Mouse (Mus musculus) embryonic facial prominence, embryonic 11.5 days (tissue): Measurements from ENCODE around the gene Zmiz1. TPM values are rescaled to one million over a fixed set of nuclear protein-coding genes. Genes with fewer than 3 reads are reported as not detected.
A peak's percentile ranks its signal among the peaks of the same experiment; 100 is the strongest.

ENCODE experiments used
- ATAC-seq: fragments of 200-750 bp; cut with Nextera tagmentation; replicated peaks from 2 replicates; pipeline ENCODE4 v1.8.0; 2017; ENCODE audit warnings: low read depth; ENCODE audit not compliant: insufficient number of reproducible peaks, low FRiP score, low TSS enrichment
- DNase-seq: peaks from one replicate; pipeline ENCODE4 v3.0.0-alpha.2; 2015; ENCODE audit warnings: low spot score
- H3K27ac ChIP-seq: fragments of 300-500 bp; sonication (generic); replicated peaks from 2 replicates; pipeline ENCODE4 v1.5.1; 2014; ENCODE audit warnings: mild to moderate bottlenecking, low read depth, low read length, control low read depth
- H3K27me3 ChIP-seq: fragments of 300-500 bp; sonication (generic); 2 replicates; pipeline ENCODE4 v1.6.1; 2014; ENCODE audit warnings: mild to moderate bottlenecking, low read length, moderate library complexity, mixed read lengths; ENCODE audit not compliant: control insufficient read depth, insufficient read depth
- H3K36me3 ChIP-seq: fragments of 300-500 bp; sonication (generic); replicated peaks from 2 replicates; pipeline ENCODE4 v1.6.1; 2014; ENCODE audit warnings: low read depth, mild to moderate bottlenecking, low read length, moderate library complexity, mixed read lengths; ENCODE audit not compliant: control insufficient read depth, insufficient read depth
- H3K4me1 ChIP-seq: fragments of 300-500 bp; sonication (generic); 2 replicates; pipeline ENCODE4 v1.6.1; 2014; ENCODE audit warnings: low read length, mixed read lengths; ENCODE audit not compliant: control insufficient read depth, insufficient read depth
- H3K4me2 ChIP-seq: fragments of 300-500 bp; sonication (generic); 2 replicates; pipeline ENCODE4 v1.6.1; 2014; ENCODE audit warnings: low read depth, mild to moderate bottlenecking, control low read depth, low read length, moderate library complexity
- H3K4me3 ChIP-seq: fragments of 300-500 bp; sonication (generic); 2 replicates; pipeline ENCODE4 v1.5.1; 2014; ENCODE audit warnings: low read depth, low read length, control low read depth
- H3K9ac ChIP-seq: fragments of 300-500 bp; sonication (generic); replicated peaks from 2 replicates; pipeline ENCODE4 v1.6.1; 2014; ENCODE audit warnings: mild to moderate bottlenecking, control low read depth, low read length
- H3K9me3 ChIP-seq: fragments of 300-500 bp; sonication (generic); replicated peaks from 2 replicates; pipeline ENCODE4 v1.6.1; 2016; ENCODE audit warnings: mild to moderate bottlenecking, low read length, inconsistent platforms, mixed read lengths; ENCODE audit not compliant: control insufficient read depth
- WGBS: fragments of 180-500 bp; shearing (Covaris S2); extraction: QIAGEN DNeasy Blood & Tissue Kit; methylation state at CpG from one replicate; pipeline ENCODE4 v1.1.7; 2014; 5-methylcytosine and 5-hydroxymethylcytosine counted together
- polyA plus RNA-seq: library from polyadenylated mRNA; unstranded; fragments of >200 nt; fragmentation: Nextera tagmentation; extraction: Ambion mirVana; gene quantifications from 2 replicates; pipeline ENCODE4 v1.2.1, GENCODE M21; 2014

Zmiz1 gene
- polyA plus RNA-seq, 1 experiment from 2014 or later, result 27.7 TPM

- ATAC-seq (peak; percentile 46), DNase-seq (peak; percentile 70)
- Histone ChIP-seq H3K27ac (peak overlapping the region; percentile 98), H3K4me3 (peak overlapping the region; percentile 76), H3K4me1 (peaks cover 28% of the 10 kb centered on the region), H3K9me3 (no peaks in the 10 kb centered on the region), H3K9ac (peak overlapping the region; percentile 95), H3K27me3 (no peaks in the 10 kb centered on the region), H3K4me2 (peak overlapping the region; percentile 94), H3K36me3 (no peaks in the 10 kb centered on the region)
- under 1% methylated on average over 22 of the region's 31 CpGs for WGBS
These were observed 147.6 kb downstream of the Zmiz1 start for GRCm38 (mm10) chr14:25606372-25607140.

- Histone ChIP-seq H3K9ac (peak overlapping the region; percentile 95), H3K4me3 (peak overlapping the region; percentile 76), H3K27me3 (no peaks in the 10 kb centered on the region), H3K36me3 (no peaks in the 10 kb centered on the region), H3K4me2 (peak overlapping the region; percentile 94), H3K9me3 (no peaks in the 10 kb centered on the region), H3K27ac (peak overlapping the region; percentile 98), H3K4me1 (peaks cover 31% of the 10 kb centered on the region)
- ATAC-seq, result peak; percentile 73
- peak; percentile 79 for DNase-seq
- WGBS, result under 1% methylated on average over 58 of the region's 103 CpGs
These were observed 148.4 kb downstream of the Zmiz1 start for GRCm38 (mm10) chr14:25607141-25607967.

DNA sequence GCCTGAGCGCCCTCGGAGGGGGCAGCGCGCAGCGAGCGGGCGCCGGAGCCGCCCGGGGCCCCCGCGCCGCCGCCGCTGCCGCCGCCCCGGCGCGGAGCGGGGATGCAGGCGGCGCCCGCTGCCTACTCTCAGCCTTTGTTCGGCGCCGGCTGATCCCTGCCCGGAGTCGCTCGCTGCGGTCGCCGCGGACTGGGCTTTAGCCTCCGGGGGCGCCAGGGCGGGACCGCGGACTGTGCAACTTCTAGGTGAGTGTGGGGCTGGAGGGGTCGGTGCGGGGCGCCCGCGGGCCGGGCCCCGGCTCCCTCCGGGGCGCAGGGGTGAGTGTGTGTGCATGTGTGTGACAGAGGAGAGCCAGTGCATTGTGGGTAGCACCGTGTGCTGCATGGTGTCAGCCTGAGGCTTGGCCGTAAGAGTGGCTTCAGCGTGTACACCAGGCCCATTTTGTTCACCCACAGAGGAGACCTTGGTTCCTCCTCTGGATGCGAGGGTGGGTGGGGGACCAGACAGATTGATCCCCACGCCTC is 149.0 kb downstream of the Zmiz1 start:
- peak overlapping the region; percentile 76 for H3K4me3 ChIP-seq
- no peaks in the 10 kb centered on the region for H3K27me3 ChIP-seq
- peak overlapping the region; percentile 94 for H3K4me2 ChIP-seq
- H3K9ac ChIP-seq, result peak overlapping the region; percentile 95
- no peaks in the 10 kb centered on the region for H3K9me3 ChIP-seq
- ATAC-seq (peak; percentile 74), DNase-seq (peak; percentile 70)
- H3K4me1 ChIP-seq, result peaks cover 24% of the 10 kb centered on the region
- under 1% methylated on average over 43 of the region's 53 CpGs for WGBS
- no peaks in the 10 kb centered on the region for H3K36me3 ChIP-seq
- peak overlapping the region; percentile 98 for H3K27ac ChIP-seq

GRCm38 (mm10) chr14:25608618-25609017 is 149.6 kb downstream of the Zmiz1 start:
- H3K9ac ChIP-seq, result peak overlapping the region; percentile 95
- H3K4me1 ChIP-seq, result peaks cover 24% of the 10 kb centered on the region
- H3K4me2 ChIP-seq, result peak overlapping the region; percentile 94
- 11% methylated on average over 4 of the region's 4 CpGs for WGBS
- ATAC-seq (no peak), DNase-seq (no peak)
- no peaks in the 10 kb centered on the region for H3K27me3 ChIP-seq
- no peaks in the 10 kb centered on the region for H3K9me3 ChIP-seq
- H3K36me3 ChIP-seq, result no peaks in the 10 kb centered on the region
- peak overlapping the region; percentile 98 for H3K27ac ChIP-seq
- peak overlapping the region; percentile 76 for H3K4me3 ChIP-seq

- H3K27me3 ChIP-seq, result no peaks in the 10 kb centered on the region
- no peak overlapping the region for H3K4me3 ChIP-seq
- no peak overlapping the region; the same call in 1 of the 2 replicates for H3K9ac ChIP-seq
- no peaks in the 10 kb centered on the region for H3K9me3 ChIP-seq
- DNase-seq, result no peak
- WGBS, result 64% methylated on average over 7 of the region's 7 CpGs
- H3K4me1 ChIP-seq, result peaks cover 21% of the 10 kb centered on the region
- no peaks in the 10 kb centered on the region for H3K36me3 ChIP-seq
- no peak overlapping the region for H3K27ac ChIP-seq
- ATAC-seq, result no peak
- peak overlapping the region; percentile 16; the same call in 1 of the 2 replicates for H3K4me2 ChIP-seq
These were observed 150.4 kb downstream of the Zmiz1 start for GRCm38 (mm10) chr14:25609355-25609754.

DNA sequence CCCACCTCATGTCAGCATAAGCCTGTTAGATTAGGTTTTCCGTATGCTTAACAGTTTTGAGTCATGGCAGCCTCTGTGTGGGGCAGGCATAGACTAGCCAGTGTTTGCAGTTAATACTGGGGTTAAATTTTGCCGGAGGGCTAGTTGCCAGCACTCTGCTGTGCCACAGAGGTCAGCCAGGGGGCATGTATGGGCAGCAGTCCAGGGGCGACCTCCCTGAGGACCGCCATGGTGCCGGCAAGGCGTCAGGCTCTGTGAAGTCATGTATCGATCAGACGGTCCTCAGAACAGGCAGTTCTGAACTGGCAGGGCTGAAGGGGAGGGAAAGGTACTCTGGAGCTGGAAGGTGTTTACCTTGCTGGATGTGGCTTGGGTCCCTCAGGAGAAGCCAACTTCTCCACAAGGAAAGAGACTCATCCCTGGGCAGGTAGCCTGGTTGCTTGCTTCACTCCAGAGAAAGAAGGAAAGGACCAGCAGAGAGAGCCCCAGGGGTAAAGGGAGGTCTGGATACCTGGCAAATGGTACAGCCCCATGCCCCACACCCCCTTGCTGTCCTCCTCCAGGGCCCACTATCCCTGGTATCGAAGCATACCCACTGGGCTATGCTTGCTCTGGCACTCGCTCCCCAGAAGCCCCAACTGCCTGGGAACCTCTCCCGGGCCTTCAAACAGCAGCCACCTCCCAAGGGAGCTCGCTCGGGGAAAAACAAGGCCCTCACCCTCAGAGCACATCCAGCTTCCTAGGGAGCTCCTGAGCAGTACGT is 151.6 kb downstream of the Zmiz1 start:
- peak overlapping the region; percentile 17; the same call in 1 of the 2 replicates for H3K4me2 ChIP-seq
- H3K36me3 ChIP-seq, result no peaks in the 10 kb centered on the region
- H3K27me3 ChIP-seq, result no peaks in the 10 kb centered on the region
- H3K27ac ChIP-seq, result peak overlapping the region; percentile 59
- no peaks in the 10 kb centered on the region for H3K9me3 ChIP-seq
- H3K9ac ChIP-seq, result peak overlapping the region; percentile 22
- H3K4me3 ChIP-seq, result peak overlapping the region; percentile 8; the same call in 1 of the 2 replicates
- H3K4me1 ChIP-seq, result peaks cover 21% of the 10 kb centered on the region
- 56% methylated on average over 14 of the region's 14 CpGs for WGBS
- no peak for DNase-seq
- no peak for ATAC-seq

- no peak overlapping the region; the same call in 1 of the 2 replicates for H3K9ac ChIP-seq
- DNase-seq (no peak), ATAC-seq (no peak)
- peaks cover 20% of the 10 kb centered on the region for H3K4me1 ChIP-seq
- no peak overlapping the region for H3K4me2 ChIP-seq
- H3K27ac ChIP-seq, result peak overlapping the region; percentile 59
- H3K27me3 ChIP-seq, result no peaks in the 10 kb centered on the region
- no peaks in the 10 kb centered on the region for H3K36me3 ChIP-seq
- H3K4me3 ChIP-seq, result 0 out of 2 replicates have a peak overlapping the region, but pooled peaks have one; percentile 8
- no peaks in the 10 kb centered on the region for H3K9me3 ChIP-seq
- WGBS, result 52% methylated on average over 9 of the region's 9 CpGs
These were observed 152.2 kb downstream of the Zmiz1 start for GRCm38 (mm10) chr14:25611159-25611697.
